Mouse (Mus musculus) neural tube, embryonic 15.5 days (tissue): ENCODE data around the gene Dhx57. TPM values are rescaled to one million over a fixed set of nuclear protein-coding genes. Genes with fewer than 3 reads are reported as not detected.
"Not testable (repeated sequence)": the region's sequence is repeated elsewhere in the genome, so short reads cannot be mapped to it uniquely, and the experiment has no call there.

Source experiments
- ATAC-seq: fragments of 200-750 bp; cut with Nextera tagmentation; 2 replicates; pipeline ENCODE4 v1.8.0; 2017; ENCODE audit warnings: mild to moderate bottlenecking, moderate TSS enrichment, moderate library complexity; ENCODE audit not compliant: low FRiP score
- H3K27ac ChIP-seq: fragments of 300-500 bp; sonication (generic); replicated peaks from 2 replicates; pipeline ENCODE4 v1.5.1; 2015; ENCODE audit warnings: mild to moderate bottlenecking, inconsistent platforms
- H3K27me3 ChIP-seq: fragments of 300-500 bp; sonication (generic); replicated peaks from 2 replicates; pipeline ENCODE4 v1.6.1; 2015; ENCODE audit warnings: inconsistent platforms
- H3K36me3 ChIP-seq: fragments of 300-500 bp; sonication (generic); 2 replicates; pipeline ENCODE4 v1.6.1; 2015; ENCODE audit warnings: inconsistent platforms
- H3K4me1 ChIP-seq: fragments of 300-500 bp; sonication (generic); 2 replicates; pipeline ENCODE4 v1.6.1; 2015; ENCODE audit warnings: inconsistent platforms
- H3K4me2 ChIP-seq: fragments of 300-500 bp; sonication (generic); 2 replicates; pipeline ENCODE4 v1.6.1; 2015; ENCODE audit warnings: inconsistent platforms, mild to moderate bottlenecking, moderate library complexity
- H3K4me3 ChIP-seq: fragments of 300-500 bp; sonication (generic); replicated peaks from 2 replicates; pipeline ENCODE4 v1.5.1; 2015; ENCODE audit warnings: mild to moderate bottlenecking, inconsistent platforms
- H3K9ac ChIP-seq: fragments of 300-500 bp; sonication (generic); replicated peaks from 2 replicates; pipeline ENCODE4 v1.6.1; 2015; ENCODE audit warnings: mild to moderate bottlenecking, inconsistent platforms
- H3K9me3 ChIP-seq: fragments of 300-500 bp; sonication (generic); replicated peaks from 2 replicates; pipeline ENCODE4 v1.6.1; 2016; ENCODE audit warnings: inconsistent platforms
- WGBS: fragments of 180-500 bp; shearing (Covaris S2); methylation state at CpG from one replicate; pipeline ENCODE4 v1.1.7; 2015; ENCODE audit warnings: mixed read lengths; 5-methylcytosine and 5-hydroxymethylcytosine counted together
- polyA plus RNA-seq: library from polyadenylated mRNA; unstranded; fragments of >200 nt; fragmentation: Nextera tagmentation; extraction: Ambion mirVana; gene quantifications from 2 replicates; pipeline ENCODE4 v1.2.1, GENCODE M21; 2015

Gene Dhx57
- polyA plus RNA-seq, 1 experiment from 2014 or later = 50.5 TPM

- H3K36me3 ChIP-seq = no peaks in the 10 kb centered on the region
- WGBS = 90% methylated on average over 5 of the region's 5 CpGs
- H3K27ac ChIP-seq = no peak overlapping the region
- H3K9ac ChIP-seq = no peak overlapping the region
- H3K4me2 ChIP-seq = no peak overlapping the region
- no peaks in the 10 kb centered on the region for H3K9me3 ChIP-seq
- no peaks in the 10 kb centered on the region for H3K27me3 ChIP-seq
- no peak for ATAC-seq
- no peak overlapping the region for H3K4me3 ChIP-seq
- H3K4me1 ChIP-seq = no peaks in the 10 kb centered on the region
These were observed 5.0 kb upstream of the Dhx57 start for GRCm38 (mm10) chr17:80295258-80295657.

GRCm38 (mm10) chr17:80291148-80291547, 872 bp upstream of the Dhx57 start:
- H3K4me1 ChIP-seq = peaks cover 12% of the 10 kb centered on the region

GRCm38 (mm10) chr17:80289280-80290073, 799 bp downstream of the Dhx57 start:
- no peaks in the 10 kb centered on the region for H3K36me3 ChIP-seq
- peak overlapping the region; percentile 63 for H3K4me2 ChIP-seq
- peak overlapping the region; percentile 96 for H3K27ac ChIP-seq
- no peaks in the 10 kb centered on the region for H3K27me3 ChIP-seq
- H3K4me3 ChIP-seq = peak overlapping the region; percentile 85
- ATAC-seq = no peak
- no peaks in the 10 kb centered on the region for H3K9me3 ChIP-seq
- peak overlapping the region; percentile 95 for H3K9ac ChIP-seq
- WGBS = under 1% methylated on average over 30 of the region's 30 CpGs
- peaks cover 12% of the 10 kb centered on the region for H3K4me1 ChIP-seq

More at GRCm38 (mm10) chr17:80291148-80291547, 872 bp upstream of the Dhx57 start:
- H3K27ac ChIP-seq = no peak overlapping the region
- H3K9me3 ChIP-seq = no peaks in the 10 kb centered on the region
- no peak overlapping the region for H3K4me2 ChIP-seq
- H3K4me3 ChIP-seq = no peak overlapping the region
- WGBS = 34% methylated on average over 2 of the region's 2 CpGs
- H3K36me3 ChIP-seq = no peaks in the 10 kb centered on the region
- no peak for ATAC-seq
- H3K27me3 ChIP-seq = no peaks in the 10 kb centered on the region
- no peak overlapping the region for H3K9ac ChIP-seq

GRCm38 (mm10) chr17:80288012-80288411, 2.3 kb downstream of the Dhx57 start:
- Histone ChIP-seq H3K4me1 (peaks cover 12% of the 10 kb centered on the region), H3K27me3 (no peaks in the 10 kb centered on the region), H3K4me3 (no peak overlapping the region), H3K9ac (no peak overlapping the region), H3K9me3 (no peaks in the 10 kb centered on the region), H3K4me2 (peak overlapping the region; percentile 63; the same call in 1 of the 2 replicates), H3K36me3 (no peaks in the 10 kb centered on the region), H3K27ac (no peak overlapping the region)
- ATAC-seq = no peak
- WGBS = 86% methylated on average over 6 of the region's 6 CpGs

GRCm38 (mm10) chr17:80284446-80284845, 5.8 kb downstream of the Dhx57 start:
- ATAC-seq = no peak
- no peaks in the 10 kb centered on the region for H3K27me3 ChIP-seq
- no peak overlapping the region for H3K9ac ChIP-seq
- peaks cover 16% of the 10 kb centered on the region for H3K36me3 ChIP-seq
- no peak overlapping the region for H3K27ac ChIP-seq
- WGBS = 86% methylated on average over 4 of the region's 4 CpGs
- no peak overlapping the region for H3K4me2 ChIP-seq
- no peaks in the 10 kb centered on the region for H3K9me3 ChIP-seq
- H3K4me3 ChIP-seq = no peak overlapping the region
- peaks cover 12% of the 10 kb centered on the region for H3K4me1 ChIP-seq

GRCm38 (mm10) chr17:80279340-80280070, 10.8 kb downstream of the Dhx57 start:
- no peaks in the 10 kb centered on the region for H3K4me1 ChIP-seq
- H3K4me2 ChIP-seq = no peak overlapping the region
- H3K27ac ChIP-seq = no peak overlapping the region
- H3K9me3 ChIP-seq = no peaks in the 10 kb centered on the region
- WGBS = 88% methylated on average over 8 of the region's 8 CpGs
- no peak for ATAC-seq
- H3K4me3 ChIP-seq = no peak overlapping the region
- no peak overlapping the region for H3K9ac ChIP-seq
- H3K36me3 ChIP-seq = peaks cover 57% of the 10 kb centered on the region
- H3K27me3 ChIP-seq = no peaks in the 10 kb centered on the region

- H3K4me2 ChIP-seq = no peak overlapping the region
- H3K9me3 ChIP-seq = no peaks in the 10 kb centered on the region
- WGBS = 93% methylated on average over 4 of the region's 4 CpGs
- H3K9ac ChIP-seq = no peak overlapping the region
- H3K27ac ChIP-seq = no peak overlapping the region
- H3K4me3 ChIP-seq = no peak overlapping the region
- H3K36me3 ChIP-seq = peaks cover 69% of the 10 kb centered on the region
- H3K27me3 ChIP-seq = no peaks in the 10 kb centered on the region
- H3K4me1 ChIP-seq = no peaks in the 10 kb centered on the region
- ATAC-seq = no peak
These were observed 12.0 kb downstream of the Dhx57 start for GRCm38 (mm10) chr17:80278255-80278654.

GRCm38 (mm10) chr17:80270622-80271021, 19.7 kb downstream of the Dhx57 start:
- H3K9ac ChIP-seq, H3K4me3 ChIP-seq, H3K4me1 ChIP-seq, H3K9me3 ChIP-seq, ATAC-seq, H3K27me3 ChIP-seq, H3K4me2 ChIP-seq, H3K27ac ChIP-seq: not testable (repeated sequence)
- H3K36me3 ChIP-seq = peaks cover 86% of the 10 kb centered on the region
- 87% methylated on average over 7 of the region's 7 CpGs for WGBS

- Histone ChIP-seq H3K4me2 (no peak overlapping the region), H3K27ac (no peak overlapping the region), H3K27me3 (no peaks in the 10 kb centered on the region), H3K4me1 (no peaks in the 10 kb centered on the region), H3K36me3 (peaks cover 85% of the 10 kb centered on the region), H3K9me3 (no peaks in the 10 kb centered on the region), H3K4me3 (no peak overlapping the region), H3K9ac (no peak overlapping the region)
- WGBS = 95% methylated on average over 3 of the region's 3 CpGs
- no peak for ATAC-seq
These were observed 22.1 kb downstream of the Dhx57 start for GRCm38 (mm10) chr17:80268151-80268550.

- Histone ChIP-seq H3K4me1 (no peaks in the 10 kb centered on the region), H3K4me2 (no peak overlapping the region), H3K9me3 (no peaks in the 10 kb centered on the region), H3K4me3 (no peak overlapping the region), H3K27ac (no peak overlapping the region), H3K27me3 (no peaks in the 10 kb centered on the region), H3K9ac (no peak overlapping the region), H3K36me3 (peaks cover 85% of the 10 kb centered on the region)
- 91% methylated on average over 4 of the region's 4 CpGs for WGBS
- no peak for ATAC-seq
These were observed 23.2 kb downstream of the Dhx57 start for GRCm38 (mm10) chr17:80267065-80267464.

- 73% methylated on average over 13 of the region's 13 CpGs for WGBS
- ATAC-seq = no peak
- H3K27ac ChIP-seq = no peak overlapping the region
- no peak overlapping the region for H3K4me3 ChIP-seq
- peaks cover 98% of the 10 kb centered on the region for H3K36me3 ChIP-seq
- no peaks in the 10 kb centered on the region for H3K27me3 ChIP-seq
- no peak overlapping the region for H3K9ac ChIP-seq
- no peaks in the 10 kb centered on the region for H3K9me3 ChIP-seq
- H3K4me2 ChIP-seq = no peak overlapping the region
- H3K4me1 ChIP-seq = no peaks in the 10 kb centered on the region
These were observed 35.1 kb downstream of the Dhx57 start for GRCm38 (mm10) chr17:80255208-80255607.

GRCm38 (mm10) chr17:80254421-80254820, 35.9 kb downstream of the Dhx57 start:
- Histone ChIP-seq H3K4me1 (no peaks in the 10 kb centered on the region), H3K27me3 (no peaks in the 10 kb centered on the region), H3K9me3 (no peaks in the 10 kb centered on the region), H3K36me3 (peaks cover 98% of the 10 kb centered on the region), H3K4me2 (no peak overlapping the region), H3K27ac (no peak overlapping the region), H3K4me3 (no peak overlapping the region), H3K9ac (no peak overlapping the region)
- WGBS = over 99% methylated on average over 5 of the region's 5 CpGs
- no peak for ATAC-seq
